Mouse (Mus musculus) frontal cortex, postnatal 36 days (tissue): Measurements from ENCODE around the gene Gm2244.
"Not testable (repeated sequence)": the region's sequence is repeated elsewhere in the genome, so short reads cannot be mapped to it uniquely, and the experiment has no call there.

Experiments
- DNase-seq, 2 experiments: peaks; one replicate each; pipeline ENCODE4 v3.0.0; 2022; ENCODE audit warnings: low spot score in 2 of 2

Gm2244 gene

DNA sequence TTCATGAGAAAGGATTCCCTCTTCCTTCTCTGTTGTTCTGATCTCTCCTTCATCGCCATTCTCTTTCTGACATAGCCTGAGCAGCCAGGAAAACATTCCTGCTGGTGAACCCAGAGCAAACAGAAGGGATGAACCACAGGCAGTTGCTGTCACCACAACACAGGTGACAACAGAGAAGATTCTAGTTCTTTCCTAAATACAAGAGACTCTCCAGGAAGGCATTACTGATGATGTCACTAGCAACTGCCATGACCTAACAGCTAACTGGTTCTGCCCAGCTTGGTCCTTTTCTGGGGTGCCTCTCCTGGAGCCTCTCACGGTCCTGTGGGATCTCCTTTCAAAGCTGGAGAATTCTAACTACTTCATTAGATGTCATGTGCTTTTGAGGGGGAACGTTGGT lies at the start of gene Gm2244:
Gene Gm2244, minus strand, starts transcription at position 101 of the 400 bp plus-strand sequence.
- not testable (repeated sequence) for DNase-seq

- peak; percentile 7 to 20 for DNase-seq
Measured at GRCm38 (mm10) chr14:19584804-19585667, 35.3 kb upstream of the Gm2244 start, which contains the start of gene Gm2237. Gene Gm2237 (minus strand): TSS chr14:19585135.
